Mouse (Mus musculus): Measurements from ENCODE around the gene Cldn19.

DNA sequence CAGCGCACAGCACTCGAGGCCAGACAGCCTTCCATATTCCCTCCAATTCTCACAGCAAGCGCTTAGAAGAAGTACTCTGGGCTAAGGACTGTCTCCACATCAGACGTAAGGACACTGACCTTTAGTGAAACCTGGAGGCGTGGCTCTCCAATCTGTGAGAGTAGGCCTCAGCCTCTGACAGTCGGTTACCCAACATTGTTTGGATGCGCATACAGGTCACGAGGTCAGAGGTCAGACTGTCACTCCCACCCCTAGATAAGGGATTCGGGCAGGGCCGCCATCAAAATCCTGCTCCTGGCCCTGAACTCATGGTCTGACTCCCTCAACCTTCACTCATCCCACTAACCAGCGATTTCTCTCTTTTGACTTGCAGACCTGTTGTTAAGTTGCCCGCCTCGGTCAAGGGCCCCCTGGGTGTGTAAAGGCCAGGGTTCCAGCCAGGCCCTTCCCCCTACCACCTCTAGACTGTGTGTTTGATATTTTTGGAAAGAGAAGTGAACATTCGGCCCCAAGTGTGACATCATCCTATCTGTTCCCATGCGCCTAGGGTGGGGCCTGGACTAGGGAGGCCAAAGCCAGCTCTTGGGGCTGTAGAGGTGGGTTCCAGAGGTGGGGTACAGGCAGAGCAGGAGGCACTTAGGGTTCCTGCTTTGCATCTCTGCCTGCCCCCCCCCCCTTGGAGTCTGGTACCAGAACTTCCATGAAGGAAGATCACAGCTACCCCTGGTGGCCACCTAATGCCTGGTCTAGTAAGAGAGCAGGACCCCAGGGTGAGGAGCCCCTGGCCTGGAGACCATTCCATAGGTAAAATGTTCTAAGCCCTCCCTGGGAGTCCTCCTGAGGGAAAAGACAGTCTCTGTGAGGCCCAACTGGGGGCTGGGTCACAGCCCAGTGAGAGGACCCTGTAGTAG is 4.4 kb downstream of the Cldn19 start:
- no peak for TF ChIP-seq CTCF (conservative IDR thresholded peaks at IDR 0.05; ENCODE audit: insufficient read depth, insufficient read length, low read depth, low read length)
- TF ChIP-seq POLR2A (IDR thresholded peaks at IDR 0.05; ENCODE audit: low read depth, low read length) = no peak

Measured in kidney, adult 2 months (tissue).